Mouse (Mus musculus) urinary bladder, adult 18-20 months (tissue): ENCODE results near the gene Foxa2.
A peak's percentile ranks its signal among the peaks of the same experiment; 100 is the strongest.

Experiments
- DNase-seq, 2 experiments: peaks; one replicate each; pipeline ENCODE4 v3.0.0; 2022; ENCODE audit warnings: low spot score in 2 of 2, mixed read lengths in 2 of 2

Foxa2 gene

GRCm38 (mm10) chr2:148039351-148040235 lies 7.2 kb downstream of the Foxa2 start:
- DNase-seq, result peak in 1 of 2 experiments; percentile 23

- DNase-seq, result no peak
Measured at GRCm38 (mm10) chr2:148038366-148039310, 8.1 kb downstream of the Foxa2 start.

GRCm38 (mm10) chr2:148036611-148037160 lies 10.1 kb downstream of the Foxa2 start:
- no peak for DNase-seq

GRCm38 (mm10) chr2:148030991-148031675 lies 15.6 kb downstream of the Foxa2 start:
- DNase-seq, result no peak

- DNase-seq, result no peak
Measured at GRCm38 (mm10) chr2:148030613-148030935, 16.2 kb downstream of the Foxa2 start.

GRCm38 (mm10) chr2:148029751-148030612 lies 16.8 kb downstream of the Foxa2 start:
- DNase-seq, result no peak

- DNase-seq, result no peak
Measured at GRCm38 (mm10) chr2:148029050-148029608, 17.6 kb downstream of the Foxa2 start.

- DNase-seq, result no peak
Measured at GRCm38 (mm10) chr2:148026366-148026765, 20.4 kb downstream of the Foxa2 start.

- DNase-seq, result no peak
Measured at GRCm38 (mm10) chr2:148025481-148025880, 21.3 kb downstream of the Foxa2 start.

GRCm38 (mm10) chr2:148024268-148024935 lies 22.4 kb downstream of the Foxa2 start:
- DNase-seq, result no peak

GRCm38 (mm10) chr2:148023340-148023806 lies 23.4 kb downstream of the Foxa2 start:
- DNase-seq, result no peak

- DNase-seq, result no peak
Measured at GRCm38 (mm10) chr2:148021919-148022570, 24.7 kb downstream of the Foxa2 start.

- DNase-seq, result no peak
Measured at GRCm38 (mm10) chr2:148021016-148021415, 25.8 kb downstream of the Foxa2 start.

- no peak for DNase-seq
Measured at GRCm38 (mm10) chr2:148020125-148020524, 26.6 kb downstream of the Foxa2 start.

- DNase-seq, result no peak
Measured at GRCm38 (mm10) chr2:148017782-148018690, 28.7 kb downstream of the Foxa2 start.

GRCm38 (mm10) chr2:148013382-148013781 lies 33.4 kb downstream of the Foxa2 start:
- DNase-seq, result no peak

- DNase-seq, result no peak
Measured at GRCm38 (mm10) chr2:148009049-148009448, 37.7 kb downstream of the Foxa2 start.
